Comparison of ENCODE assay signal across 7 mouse cellular contexts in the genomic region with DNA sequence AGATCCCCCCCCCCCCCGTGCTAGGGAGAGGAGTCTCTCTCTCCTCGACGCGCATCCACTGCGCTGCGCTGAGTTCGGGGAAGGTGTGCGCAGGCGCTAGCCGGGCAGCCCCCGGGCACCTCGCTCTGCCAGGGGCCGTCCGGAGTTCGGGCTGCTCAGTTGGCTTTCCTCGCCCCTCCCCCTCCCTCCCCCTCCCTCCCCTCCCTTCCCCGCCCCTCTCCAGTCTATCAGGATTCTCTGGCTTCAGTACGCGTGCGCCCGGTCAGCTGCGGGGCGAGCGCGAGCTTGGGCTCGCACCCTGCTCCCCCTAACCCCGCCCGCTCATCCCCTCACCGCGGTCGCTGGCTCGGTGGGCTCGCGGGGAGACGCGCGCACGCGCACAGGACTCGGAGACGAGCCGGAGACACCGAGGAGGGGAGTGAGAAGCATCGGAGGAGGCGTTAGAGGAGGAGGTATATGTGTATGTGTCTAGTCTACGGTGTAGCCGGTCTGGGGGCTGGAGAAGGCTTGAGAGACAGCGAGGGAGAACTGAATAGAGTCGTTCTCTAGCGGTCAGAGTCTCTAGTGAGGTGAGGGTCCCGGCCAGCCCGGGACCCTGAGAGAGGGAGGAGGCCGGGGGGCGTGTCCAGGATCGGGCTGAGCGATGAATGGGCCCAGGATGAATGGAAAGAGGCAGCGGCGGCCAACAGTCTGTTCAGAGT. TPM values are rescaled to one million over a fixed set of nuclear protein-coding genes. Genes with fewer than 3 reads are reported as not detected.
DNase-seq lines count a peak whose midpoint lies in the region; ATAC-seq and TF ChIP-seq lines count a peak whose summit lies in the region.

No protein-coding gene starts in this region.

- H3K4me2 ChIP-seq in hindbrain, postnatal 0 days (ENCODE audit: low read depth, low read length), result peak overlapping the region; percentile 52

- peak overlapping the region; percentile 50 for H3K9ac ChIP-seq in hindbrain, postnatal 0 days (replicated peaks; ENCODE audit: low read length)

- WGBS in hindbrain, postnatal 0 days, result 31% methylated on average over 45 of the region's 58 CpGs
- WGBS in midbrain, embryonic 10.5 days, result 23% methylated on average over 42 of the region's 58 CpGs

- no peaks in the 10 kb centered on the region for H3K4me1 ChIP-seq in hindbrain, postnatal 0 days (ENCODE audit: insufficient read depth, low read length)
- H3K4me1 ChIP-seq in midbrain, embryonic 10.5 days, result peaks cover 5% of the 10 kb centered on the region; the same call in 1 of the 2 replicates

- peak; percentile 15 for DNase-seq in adrenal gland, adult 8-10 months
- peak; percentile 2 to 6 for DNase-seq in gastrocnemius, adult 8-10 months (ENCODE audit: low spot score in 2 of 2)
- DNase-seq in hindbrain, postnatal 0 days (ENCODE audit: low spot score), result peak; percentile 94
- peak; percentile 18 to 55 for DNase-seq in left cerebral cortex, adult 9 months (ENCODE audit: low spot score in 2 of 2)
- DNase-seq in midbrain, embryonic 10.5 days (ENCODE audit: low spot score), result peak; percentile 87
- DNase-seq in splenic B cell, adult 2 months (ENCODE audit: low read depth, low spot score), result peak; percentile 1

- H3K36me3 ChIP-seq in hindbrain, postnatal 0 days (ENCODE audit: insufficient read depth, low read length), result no peaks in the 10 kb centered on the region
- H3K36me3 ChIP-seq in midbrain, embryonic 10.5 days, result 0 out of 2 replicates have a peak, but pooled peaks cover 6% of the 10 kb centered on the region
- H3K36me3 ChIP-seq in splenic B cell, adult 2 months (ENCODE audit: control insufficient read depth, insufficient read depth, low read length, poor library complexity, severe bottlenecking), result no peaks in the 10 kb centered on the region

- ATAC-seq in common myeloid progenitor, adult 5-6 weeks (replicated peaks; ENCODE audit: low read depth, poor library complexity, severe bottlenecking), result peak; percentile 71
- peak; percentile 94 for ATAC-seq in hindbrain, postnatal 0 days

- H3K9me3 ChIP-seq in hindbrain, postnatal 0 days (ENCODE audit: low read length), result no peaks in the 10 kb centered on the region
- H3K9me3 ChIP-seq in midbrain, embryonic 10.5 days (replicated peaks), result no peaks in the 10 kb centered on the region

- peak overlapping the region; percentile 48 for H3K4me3 ChIP-seq in hindbrain, postnatal 0 days (ENCODE audit: low read length)
- peak overlapping the region; percentile 57 for H3K4me3 ChIP-seq in midbrain, embryonic 10.5 days

- no peaks in the 10 kb centered on the region for H3K27me3 ChIP-seq in hindbrain, postnatal 0 days (ENCODE audit: insufficient read depth, low read length)
- peaks cover 6% of the 10 kb centered on the region; the same call in 1 of the 2 replicates for H3K27me3 ChIP-seq in midbrain, embryonic 10.5 days (ENCODE audit: low read depth, poor library complexity, severe bottlenecking)
- no peaks in the 10 kb centered on the region for H3K27me3 ChIP-seq in splenic B cell, adult 2 months (ENCODE audit: control insufficient read depth, insufficient read depth, low read length, poor library complexity, severe bottlenecking)

- H3K27ac ChIP-seq in hindbrain, postnatal 0 days, result peak overlapping the region; percentile 88
- peak overlapping the region; percentile 87 for H3K27ac ChIP-seq in midbrain, embryonic 10.5 days (replicated peaks)

- no peak for TF ChIP-seq CTCF in hindbrain, postnatal 0 days (IDR thresholded peaks at IDR 0.05; ENCODE audit: low read depth)

RNA-seq across cellular contexts. Expression of gene Wnk3, which starts 28.5 kb away (rescaled TPM):
- 1 to 10 TPM; 1.8 to 2.7 (median 2.4) TPM for total RNA-seq in adrenal gland, adult 8-10 months (2022)
- total RNA-seq in common myeloid progenitor, adult 5-6 weeks (2017), result not detected in 2 replicates
- 1 to 10 TPM; 2.2 to 3.6 (median 2.5) TPM for total RNA-seq in gastrocnemius, adult 8-10 months (2022)
- 49.5 and 54.4 TPM in 2 replicates for total RNA-seq in hindbrain, postnatal 0 days (2014; rRNA removed)
- polyA plus RNA-seq in hindbrain, postnatal 0 days (2015; fragmentation: Nextera tagmentation; extraction: Ambion mirVana), result 9.9 and 10.5 TPM in 2 replicates
- polyA plus RNA-seq in midbrain, embryonic 10.5 days (2016; fragmentation: Nextera tagmentation; extraction: Ambion mirVana), result 7.5 and 9.0 TPM in 2 replicates

Comparison
In these comparisons a context has a peak if more than half of its experiments do, and no peak if none do; other contexts are left out.
1. Peak in every context shown above with its lines: DNase-seq, ATAC-seq, H3K4me3 ChIP-seq and H3K27ac ChIP-seq.
2. DNase-seq: peak in every context shown above with its lines; median percentile 94 in hindbrain, postnatal 0 days; 87 in midbrain, embryonic 10.5 days; 36 in left cerebral cortex, adult 9 months; 15 in adrenal gland, adult 8-10 months; 4 in gastrocnemius, adult 8-10 months; 1 in splenic B cell, adult 2 months.
3. RNA of gene Wnk3, which starts 28.5 kb away (total RNA-seq): 49.5 to 54.4 TPM in hindbrain, postnatal 0 days; 2.2 to 3.6 TPM in gastrocnemius, adult 8-10 months, 1.8 to 2.7 TPM in adrenal gland, adult 8-10 months and not detected in common myeloid progenitor, adult 5-6 weeks; every median in the first group is over 10 times any median in the second.